Mouse (Mus musculus) kidney, embryonic 16.5 days (tissue): Measurements from ENCODE around the gene Stpg3. TPM values are rescaled to one million over a fixed set of nuclear protein-coding genes. Genes with fewer than 3 reads are reported as not detected.

Experiments
- ATAC-seq: fragments of 200-750 bp; cut with Nextera tagmentation; 2 replicates; pipeline ENCODE4 v1.8.0; 2017; ENCODE audit warnings: moderate TSS enrichment; ENCODE audit not compliant: low FRiP score, low TSS enrichment
- H3K27ac ChIP-seq: fragments of 300-500 bp; sonication (generic); 2 replicates; pipeline ENCODE4 v1.5.1; 2014; ENCODE audit warnings: low read length
- H3K27me3 ChIP-seq: fragments of 300-500 bp; sonication (generic); 2 replicates; pipeline ENCODE4 v1.6.1; 2014; ENCODE audit warnings: low read length, control low read depth, mixed read lengths; ENCODE audit not compliant: insufficient read depth
- H3K36me3 ChIP-seq: fragments of 300-500 bp; sonication (generic); 2 replicates; pipeline ENCODE4 v1.6.1; 2014; ENCODE audit warnings: low read length, control low read depth, mixed read lengths; ENCODE audit not compliant: insufficient read depth
- H3K4me1 ChIP-seq: fragments of 300-500 bp; sonication (generic); 2 replicates; pipeline ENCODE4 v1.6.1; 2014; ENCODE audit warnings: low read length, control low read depth, mixed read lengths; ENCODE audit not compliant: insufficient read depth
- H3K4me2 ChIP-seq: fragments of 300-500 bp; sonication (generic); replicated peaks from 2 replicates; pipeline ENCODE4 v1.6.1; 2014; ENCODE audit warnings: low read depth, low read length
- H3K4me3 ChIP-seq: fragments of 300-500 bp; sonication (generic); 2 replicates; pipeline ENCODE4 v1.5.1; 2014; ENCODE audit warnings: mild to moderate bottlenecking, low read length
- H3K9ac ChIP-seq: fragments of 300-500 bp; sonication (generic); replicated peaks from 2 replicates; pipeline ENCODE4 v1.6.1; 2014; ENCODE audit warnings: low read length
- H3K9me3 ChIP-seq: fragments of 300-500 bp; sonication (generic); 2 replicates; pipeline ENCODE4 v1.6.1; 2016; ENCODE audit warnings: low read length, control low read depth
- WGBS: fragments of 180-500 bp; shearing (Covaris S2); extraction: QIAGEN DNeasy Blood & Tissue Kit; methylation state at CpG from one replicate; pipeline ENCODE4 v1.1.7; 2014; 5-methylcytosine and 5-hydroxymethylcytosine counted together
- polyA plus RNA-seq: library from polyadenylated mRNA; unstranded; fragments of >200 nt; fragmentation: Nextera tagmentation; extraction: Ambion mirVana; gene quantifications from 2 replicates; pipeline ENCODE4 v1.2.1, GENCODE M21; 2015

The Stpg3 gene
- polyA plus RNA-seq, 1 experiment from 2014 or later: 0.82 TPM

GRCm38 (mm10) chr2:25252331-25252730, 37.9 kb upstream of the Stpg3 start:
- Histone ChIP-seq H3K4me3 (no peak overlapping the region), H3K27ac (no peak overlapping the region), H3K9ac (no peak overlapping the region), H3K27me3 (no peaks in the 10 kb centered on the region), H3K9me3 (no peaks in the 10 kb centered on the region), H3K4me2 (no peak overlapping the region), H3K4me1 (peaks cover 17% of the 10 kb centered on the region), H3K36me3 (peaks cover 41% of the 10 kb centered on the region)
- 82% methylated on average over 1 of the region's 1 CpGs for WGBS
- no peak for ATAC-seq

GRCm38 (mm10) chr2:25246183-25247072, 32.0 kb upstream of the Stpg3 start, which contains the start of gene AL732309.1:
Gene AL732309.1 (minus strand): TSS chr2:25246863.
- no peak for ATAC-seq
- Histone ChIP-seq H3K4me3 (no peak within 1 kb of the TSS), H3K9ac (no peak within 1 kb of the TSS), H3K9me3 (no peaks in the 10 kb centered on the region), H3K27me3 (peaks cover 17% of the 10 kb centered on the region), H3K4me2 (no peak within 1 kb of the TSS), H3K4me1 (peaks cover 15% of the 10 kb centered on the region), H3K27ac (no peak within 1 kb of the TSS), H3K36me3 (peaks cover 38% of the 10 kb centered on the region)
- WGBS: 82% methylated on average over 10 of the region's 10 CpGs

DNA sequence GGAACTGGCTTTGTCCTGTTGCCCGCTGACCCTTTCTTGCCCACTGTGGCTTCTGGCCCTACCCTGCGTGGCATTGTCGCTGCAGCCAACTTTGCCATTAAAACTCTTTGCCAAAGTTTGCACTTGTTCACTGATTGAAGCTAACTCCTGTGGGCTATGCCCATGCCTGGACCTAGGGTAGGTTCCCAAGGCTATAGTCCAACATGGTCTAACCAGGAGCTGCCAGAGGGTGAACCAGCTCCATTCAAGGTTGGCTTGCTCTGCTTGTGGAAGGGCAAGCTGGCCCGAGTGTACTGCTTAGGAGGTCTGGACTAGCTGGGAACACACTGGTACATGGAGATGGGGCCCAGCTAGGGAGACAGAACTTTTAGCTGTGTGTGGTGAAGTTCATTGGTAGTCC, 29.7 kb upstream of the Stpg3 start:
- WGBS: 87% methylated on average over 4 of the region's 4 CpGs

DNA sequence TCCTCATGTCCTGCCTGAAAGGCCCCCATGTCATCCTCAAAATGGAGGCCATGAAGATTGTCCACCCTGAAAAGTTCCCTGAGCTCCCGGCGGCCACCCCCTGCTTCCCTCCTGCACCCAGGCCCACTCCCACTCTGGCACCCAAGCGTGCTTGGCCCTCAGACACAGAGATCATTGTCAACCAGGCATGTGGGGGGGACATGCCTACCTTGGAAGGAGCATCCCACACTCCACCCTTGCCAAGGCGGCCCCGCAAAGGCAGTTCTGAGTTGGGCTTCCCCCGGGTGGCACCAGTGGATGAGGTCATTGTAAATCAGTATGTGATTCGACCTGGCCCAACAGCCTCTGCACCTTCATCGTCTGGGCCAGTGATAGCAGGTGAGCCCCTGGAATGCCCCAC, 28.9 kb upstream of the Stpg3 start:
- H3K9ac ChIP-seq: no peak overlapping the region
- no peaks in the 10 kb centered on the region for H3K9me3 ChIP-seq
- peaks cover 26% of the 10 kb centered on the region for H3K4me1 ChIP-seq
- no peak overlapping the region for H3K27ac ChIP-seq
- H3K4me2 ChIP-seq: no peak overlapping the region
- no peak overlapping the region for H3K4me3 ChIP-seq
- 82% methylated on average over 8 of the region's 8 CpGs for WGBS
- H3K36me3 ChIP-seq: peaks cover 13% of the 10 kb centered on the region
- ATAC-seq: no peak
- peaks cover 20% of the 10 kb centered on the region for H3K27me3 ChIP-seq

More for the DNA sequence above, 29.7 kb upstream of the Stpg3 start:
- no peak overlapping the region for H3K4me2 ChIP-seq
- H3K9ac ChIP-seq: no peak overlapping the region
- H3K27ac ChIP-seq: no peak overlapping the region
- no peak overlapping the region for H3K4me3 ChIP-seq
- H3K4me1 ChIP-seq: peaks cover 26% of the 10 kb centered on the region
- H3K27me3 ChIP-seq: peaks cover 20% of the 10 kb centered on the region
- peaks cover 19% of the 10 kb centered on the region for H3K36me3 ChIP-seq
- ATAC-seq: no peak
- H3K9me3 ChIP-seq: no peaks in the 10 kb centered on the region

DNA sequence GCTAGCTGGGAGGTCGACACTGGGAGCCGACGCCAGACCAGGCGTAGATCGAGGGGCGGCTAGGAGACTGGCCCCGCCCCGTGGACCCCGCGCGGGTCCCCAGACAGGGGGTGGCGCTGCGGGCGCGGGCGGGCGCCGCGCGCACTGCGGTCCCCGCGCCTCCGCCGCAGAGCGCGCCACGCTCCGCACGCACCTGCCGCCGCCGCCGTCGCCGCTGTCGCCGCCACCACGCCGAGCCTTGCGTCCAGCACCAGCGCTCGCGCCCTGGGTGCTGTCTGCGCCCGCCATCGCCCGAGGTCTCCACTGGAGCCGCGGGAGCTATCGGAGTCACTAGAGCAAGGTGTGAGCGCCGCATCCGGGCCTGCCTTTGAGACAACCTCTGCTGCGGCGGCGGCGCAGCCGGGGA, 27.7 kb upstream of the Stpg3 start, which contains the start of the genes Rnf208 and Cysrt1:
Rnf208 (plus strand) TSS at position 155 of the 406 bp plus-strand sequence.
Cysrt1 (minus strand) TSS at position 352 of the 406 bp plus-strand sequence.
- no peaks in the 10 kb centered on the region for H3K9me3 ChIP-seq
- H3K4me2 ChIP-seq: peak within 1 kb of the TSS; percentile 97
- H3K9ac ChIP-seq: peak within 1 kb of the TSS; percentile 78
- 0 out of 2 replicates have a peak, but pooled peaks cover 6% of the 10 kb centered on the region for H3K36me3 ChIP-seq
- H3K27ac ChIP-seq: peak within 1 kb of the TSS; percentile 56; the same call in 1 of the 2 replicates
- ATAC-seq: no peak
- peaks cover 26% of the 10 kb centered on the region for H3K4me1 ChIP-seq
- peak within 1 kb of the TSS; percentile 63 for H3K4me3 ChIP-seq
- WGBS: 0% methylated on average over 56 of the region's 59 CpGs
- H3K27me3 ChIP-seq: peaks cover 20% of the 10 kb centered on the region

DNA sequence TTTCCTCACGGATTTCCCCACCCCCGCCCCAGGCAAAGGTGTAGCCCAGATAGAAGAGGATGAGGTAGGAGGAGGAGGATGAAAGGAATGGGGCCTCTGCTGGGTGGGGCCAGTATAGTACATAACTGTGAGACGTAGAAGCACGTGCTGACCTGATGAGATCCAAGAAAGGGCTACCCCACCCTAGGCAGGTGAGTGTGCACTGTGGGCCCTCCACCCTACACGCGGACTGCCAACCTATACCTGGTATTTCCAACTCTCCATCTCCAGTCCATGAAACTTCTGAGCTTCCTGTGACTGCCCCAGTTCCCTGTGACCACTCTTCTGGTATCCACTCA, 27.0 kb upstream of the Stpg3 start:
- H3K4me1 ChIP-seq: peaks cover 26% of the 10 kb centered on the region
- H3K4me3 ChIP-seq: peak overlapping the region; percentile 63
- 12% methylated on average over 6 of the region's 6 CpGs for WGBS
- no peak for ATAC-seq
- peak overlapping the region; percentile 97 for H3K4me2 ChIP-seq
- peaks cover 20% of the 10 kb centered on the region for H3K27me3 ChIP-seq
- H3K36me3 ChIP-seq: 0 out of 2 replicates have a peak, but pooled peaks cover 3% of the 10 kb centered on the region
- H3K9ac ChIP-seq: peak overlapping the region; percentile 78; the same call in 1 of the 2 replicates
- no peaks in the 10 kb centered on the region for H3K9me3 ChIP-seq
- H3K27ac ChIP-seq: 0 out of 2 replicates have a peak overlapping the region, but pooled peaks have one; percentile 56

GRCm38 (mm10) chr2:25240723-25241437, 26.4 kb upstream of the Stpg3 start:
- Histone ChIP-seq H3K4me2 (peak overlapping the region; percentile 97), H3K9ac (peak overlapping the region; percentile 55), H3K27me3 (peaks cover 20% of the 10 kb centered on the region), H3K9me3 (no peaks in the 10 kb centered on the region), H3K4me3 (peak overlapping the region; percentile 63), H3K36me3 (0 out of 2 replicates have a peak, but pooled peaks cover 3% of the 10 kb centered on the region), H3K27ac (peak overlapping the region; percentile 56), H3K4me1 (peaks cover 26% of the 10 kb centered on the region)
- peak; percentile 88 for ATAC-seq
- 1% methylated on average over 29 of the region's 29 CpGs for WGBS

GRCm38 (mm10) chr2:25240310-25240709, 25.9 kb upstream of the Stpg3 start:
- peak overlapping the region; percentile 55 for H3K9ac ChIP-seq
- H3K4me2 ChIP-seq: peak overlapping the region; percentile 97
- H3K9me3 ChIP-seq: no peaks in the 10 kb centered on the region
- H3K27me3 ChIP-seq: peaks cover 20% of the 10 kb centered on the region
- 51% methylated on average over 8 of the region's 8 CpGs for WGBS
- H3K4me3 ChIP-seq: peak overlapping the region; percentile 63
- H3K27ac ChIP-seq: peak overlapping the region; percentile 56
- ATAC-seq: peak; percentile 12
- peaks cover 26% of the 10 kb centered on the region for H3K4me1 ChIP-seq
- H3K36me3 ChIP-seq: 0 out of 2 replicates have a peak, but pooled peaks cover under 1% of the 10 kb centered on the region

DNA sequence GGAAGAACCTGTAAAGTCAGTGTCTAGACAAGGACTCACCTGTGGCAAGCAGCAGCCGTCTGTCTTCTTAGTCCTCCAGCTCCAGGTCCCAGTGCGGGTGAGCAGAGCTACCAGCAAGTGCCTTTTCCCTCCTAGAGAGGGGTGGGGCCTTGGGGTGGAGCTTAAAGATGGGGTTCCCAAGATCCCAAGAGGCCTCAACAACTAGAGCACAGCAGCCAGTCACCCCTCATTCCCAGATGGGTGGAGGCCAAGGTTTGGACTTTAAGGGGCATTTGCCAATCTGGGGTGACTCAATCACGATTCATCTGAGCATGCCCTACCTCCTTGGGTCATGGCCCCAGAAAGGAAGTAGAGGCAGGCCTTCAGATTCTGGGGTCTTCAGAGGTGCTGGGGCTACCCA, 25.3 kb upstream of the Stpg3 start:
- Histone ChIP-seq H3K4me2 (no peak overlapping the region), H3K4me3 (no peak overlapping the region), H3K27ac (no peak overlapping the region), H3K9ac (no peak overlapping the region), H3K27me3 (peaks cover 20% of the 10 kb centered on the region), H3K4me1 (peaks cover 26% of the 10 kb centered on the region), H3K36me3 (no peaks in the 10 kb centered on the region), H3K9me3 (no peaks in the 10 kb centered on the region)
- ATAC-seq: no peak
- 86% methylated on average over 3 of the region's 3 CpGs for WGBS
